Mouse (Mus musculus) limb, embryonic 14.5 days (tissue): ENCODE measurements around the gene Med4. TPM values are rescaled to one million over a fixed set of nuclear protein-coding genes. Genes with fewer than 3 reads are reported as not detected.

Experiments
- ATAC-seq: fragments of 200-750 bp; cut with Nextera tagmentation; 2 replicates; pipeline ENCODE4 v1.8.0; 2017; ENCODE audit warnings: low read depth, moderate number of reproducible peaks, moderate TSS enrichment; ENCODE audit not compliant: low FRiP score
- DNase-seq: peaks from one replicate; pipeline ENCODE4 v3.0.0-alpha.2; 2015; ENCODE audit warnings: low spot score
- H3K27ac ChIP-seq: fragments of 300-500 bp; sonication (generic); replicated peaks from 2 replicates; pipeline ENCODE4 v1.5.1; 2014; ENCODE audit warnings: low read depth, mild to moderate bottlenecking, low read length, moderate library complexity, mixed read lengths
- H3K27me3 ChIP-seq: fragments of 300-500 bp; sonication (generic); 2 replicates; pipeline ENCODE4 v1.6.1; 2014; ENCODE audit warnings: low read length, mixed read lengths; ENCODE audit not compliant: control insufficient read depth, insufficient read depth
- H3K36me3 ChIP-seq: fragments of 300-500 bp; sonication (generic); 2 replicates; pipeline ENCODE4 v1.6.1; 2014; ENCODE audit warnings: mild to moderate bottlenecking, low read length, moderate library complexity, mixed read lengths; ENCODE audit not compliant: control insufficient read depth, insufficient read depth
- H3K4me1 ChIP-seq: fragments of 300-500 bp; sonication (generic); 2 replicates; pipeline ENCODE4 v1.6.1; 2014; ENCODE audit warnings: antibody characterized with exemption, low read length, mixed read lengths; ENCODE audit not compliant: control insufficient read depth, insufficient read depth
- H3K4me2 ChIP-seq: fragments of 300-500 bp; sonication (generic); replicated peaks from 2 replicates; pipeline ENCODE4 v1.6.1; 2014; ENCODE audit warnings: low read depth, mild to moderate bottlenecking, low read length, moderate library complexity; ENCODE audit not compliant: severe bottlenecking
- H3K4me3 ChIP-seq: fragments of 300-500 bp; sonication (generic); replicated peaks from 2 replicates; pipeline ENCODE4 v1.5.1; 2014; ENCODE audit warnings: low read length
- H3K9ac ChIP-seq: fragments of 300-500 bp; sonication (generic); 2 replicates; pipeline ENCODE4 v1.6.1; 2014; ENCODE audit warnings: mild to moderate bottlenecking, low read depth, low read length, moderate library complexity; ENCODE audit not compliant: severe bottlenecking
- H3K9me3 ChIP-seq: fragments of 300-500 bp; sonication (generic); 2 replicates; pipeline ENCODE4 v1.6.1; 2016; ENCODE audit warnings: low read length; ENCODE audit not compliant: control insufficient read depth
- POLR2A ChIP-seq: fragments of 200-500 bp; IDR thresholded peaks from 2 replicates; pipeline ENCODE4 v1.8.0; 2012; ENCODE audit warnings: inconsistent platforms, mild to moderate bottlenecking, moderate library complexity, borderline replicate concordance; ENCODE audit not compliant: insufficient read depth, insufficient read length; ENCODE audit errors: extremely low read depth
- WGBS: fragments of 180-500 bp; shearing (Covaris S2); extraction: QIAGEN DNeasy Blood & Tissue Kit; methylation state at CpG from one replicate; pipeline ENCODE4 v1.1.7; 2014; 5-methylcytosine and 5-hydroxymethylcytosine counted together
- polyA plus RNA-seq, 2 experiments: library from polyadenylated mRNA; depleted of rRNA in 1 of 2; stranded (reverse) in 1 of 2; unstranded in 1 of 2; fragments of >200 nt; fragmentation: Nextera tagmentation in 1 of 2; extraction: Ambion mirVana in 1 of 2; gene quantifications; 2 replicates each; pipeline versions ENCODE4 v1.2.1 to v1.2.3; 2012 to 2014

Gene Med4
- polyA plus RNA-seq, 2 experiments, result 59.0 to 78.8 TPM

GRCm38 (mm10) chr14:73470593-73470992, 39.2 kb upstream of the Med4 start:
- Histone ChIP-seq H3K9me3 (no peaks in the 10 kb centered on the region), H3K36me3 (no peaks in the 10 kb centered on the region), H3K4me3 (no peak overlapping the region), H3K4me1 (peaks cover 21% of the 10 kb centered on the region), H3K27ac (no peak overlapping the region; the same call in 1 of the 2 replicates), H3K9ac (no peak overlapping the region), H3K27me3 (no peaks in the 10 kb centered on the region), H3K4me2 (no peak overlapping the region)
- no peak for ATAC-seq
- TF ChIP-seq POLR2A, result no peak
- WGBS, result 30% methylated on average over 8 of the region's 8 CpGs
- no peak for DNase-seq

GRCm38 (mm10) chr14:73472205-73472604, 37.6 kb upstream of the Med4 start:
- DNase-seq, result peak; percentile 59
- 17% methylated on average over 7 of the region's 7 CpGs for WGBS
- no peak overlapping the region for H3K9ac ChIP-seq
- no peak overlapping the region for H3K4me3 ChIP-seq
- H3K36me3 ChIP-seq, result no peaks in the 10 kb centered on the region
- peak; percentile 14; the same call in 1 of the 2 replicates for ATAC-seq
- no peak for TF ChIP-seq POLR2A
- peaks cover 24% of the 10 kb centered on the region for H3K4me1 ChIP-seq
- H3K27ac ChIP-seq, result no peak overlapping the region
- no peaks in the 10 kb centered on the region for H3K9me3 ChIP-seq
- H3K4me2 ChIP-seq, result no peak overlapping the region
- no peaks in the 10 kb centered on the region for H3K27me3 ChIP-seq

GRCm38 (mm10) chr14:73473670-73474460, 36.0 kb upstream of the Med4 start:
- Histone ChIP-seq H3K27me3 (no peaks in the 10 kb centered on the region), H3K4me2 (0 out of 2 replicates have a peak overlapping the region, but pooled peaks have one; percentile 18), H3K27ac (peak overlapping the region; percentile 53), H3K9ac (no peak overlapping the region), H3K4me1 (peaks cover 24% of the 10 kb centered on the region), H3K9me3 (no peaks in the 10 kb centered on the region), H3K36me3 (no peaks in the 10 kb centered on the region), H3K4me3 (no peak overlapping the region)
- TF ChIP-seq POLR2A, result no peak
- DNase-seq (peak; percentile 54), ATAC-seq (no peak)
- 36% methylated on average over 3 of the region's 3 CpGs for WGBS

- Histone ChIP-seq H3K36me3 (no peaks in the 10 kb centered on the region), H3K4me2 (peak overlapping the region; percentile 18; the same call in 1 of the 2 replicates), H3K9me3 (no peaks in the 10 kb centered on the region), H3K9ac (no peak overlapping the region), H3K27ac (peak overlapping the region; percentile 53), H3K27me3 (no peaks in the 10 kb centered on the region), H3K4me3 (no peak overlapping the region), H3K4me1 (peaks cover 24% of the 10 kb centered on the region)
- WGBS, result 21% methylated on average over 7 of the region's 7 CpGs
- ATAC-seq (no peak), DNase-seq (peak; percentile 44)
- TF ChIP-seq POLR2A, result no peak
Observed at GRCm38 (mm10) chr14:73474636-73475093, 35.2 kb upstream of the Med4 start.

- Histone ChIP-seq H3K9ac (no peak overlapping the region), H3K4me3 (no peak overlapping the region), H3K4me2 (no peak overlapping the region), H3K27me3 (no peaks in the 10 kb centered on the region), H3K27ac (no peak overlapping the region), H3K4me1 (peaks cover 23% of the 10 kb centered on the region), H3K9me3 (no peaks in the 10 kb centered on the region), H3K36me3 (no peaks in the 10 kb centered on the region)
- ATAC-seq (no peak), DNase-seq (no peak)
- TF ChIP-seq POLR2A, result no peak
- WGBS, result 54% methylated on average over 7 of the region's 7 CpGs
Observed at GRCm38 (mm10) chr14:73475506-73475905, 34.3 kb upstream of the Med4 start.
